Comparison of ENCODE assay signal across 9 mouse cellular contexts in the genomic region with DNA sequence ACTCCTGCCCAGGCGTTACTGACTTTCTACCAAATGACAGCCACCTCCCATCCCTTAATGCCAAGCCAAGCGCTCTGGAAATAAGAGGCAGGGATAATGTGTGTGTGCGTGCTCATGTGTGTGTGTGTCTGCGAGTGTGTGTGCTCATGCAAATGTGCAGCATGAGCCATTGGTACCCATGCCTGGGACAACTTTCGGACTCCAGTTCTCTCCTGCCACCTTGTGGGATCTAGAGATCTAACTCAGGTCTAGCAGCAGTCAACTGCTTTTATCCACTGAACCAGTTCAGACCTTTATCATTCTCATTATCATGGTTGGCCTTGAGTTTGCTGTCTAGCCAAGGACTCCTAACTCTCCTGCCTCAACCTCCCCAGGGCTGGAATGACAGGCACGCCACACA. TPM values are rescaled to one million over a fixed set of nuclear protein-coding genes. Genes with fewer than 3 reads are reported as not detected.
DNase-seq lines count a peak whose midpoint lies in the region; ATAC-seq and TF ChIP-seq lines count a peak whose summit lies in the region.
"Had no signal": no experiment of that assay in that cellular context is flagged by ENCODE, and none has a peak within 500 bp of the region (broad histone marks: within the 10 kb centered on the region; RNA-seq: fewer than 3 reads in every experiment).

No protein-coding gene starts in this region.

- no peak for ATAC-seq in kidney, embryonic 14.5 days (ENCODE audit: low FRiP score, low TSS enrichment)
- ATAC-seq in liver, embryonic 13.5 days (ENCODE audit: low read depth), result no peak

- 37% methylated on average over 6 of the region's 6 CpGs for WGBS in kidney, embryonic 14.5 days
- WGBS in liver, embryonic 13.5 days (ENCODE audit: insufficient replicate concordance), result 63% methylated on average over 6 of the region's 6 CpGs

- peak; percentile 44 for TF ChIP-seq CTCF in cortical plate, adult 2 months (IDR thresholded peaks at IDR 0.05; ENCODE audit: extremely low read depth, insufficient read depth, low read length)

- no peaks in the 10 kb centered on the region for H3K9me3 ChIP-seq in kidney, embryonic 14.5 days (ENCODE audit: control insufficient read depth, low read length)
- no peaks in the 10 kb centered on the region for H3K9me3 ChIP-seq in liver, embryonic 13.5 days (replicated peaks)

- no peaks in the 10 kb centered on the region for H3K27me3 ChIP-seq in kidney, embryonic 14.5 days (ENCODE audit: control insufficient read depth, insufficient read depth, low read length)
- H3K27me3 ChIP-seq in liver, embryonic 13.5 days, result no peaks in the 10 kb centered on the region

- no peak overlapping the region for H3K9ac ChIP-seq in kidney, embryonic 14.5 days (ENCODE audit: low read depth, low read length)
- peak overlapping the region; percentile 31; the same call in 1 of the 2 replicates for H3K9ac ChIP-seq in liver, embryonic 13.5 days

- no peak overlapping the region for H3K4me3 ChIP-seq in kidney, embryonic 14.5 days (ENCODE audit: low read length)
- H3K4me3 ChIP-seq in cortical plate, adult 2 months (ENCODE audit: insufficient read depth, low read length), result no peak overlapping the region
- H3K4me3 ChIP-seq in liver, embryonic 13.5 days (replicated peaks), result peak overlapping the region; percentile 82; the same call in 1 of the 2 replicates

- peaks cover 10% of the 10 kb centered on the region; the same call in 1 of the 2 replicates for H3K4me1 ChIP-seq in kidney, embryonic 14.5 days (ENCODE audit: control insufficient read depth, insufficient read depth, low read length)
- peaks cover 5% of the 10 kb centered on the region for H3K4me1 ChIP-seq in cortical plate, adult 2 months (ENCODE audit: control insufficient read depth, insufficient read depth, low read length)
- H3K4me1 ChIP-seq in liver, embryonic 13.5 days (replicated peaks), result peaks cover 57% of the 10 kb centered on the region

- DNase-seq in adrenal gland, adult (ENCODE audit: inconsistent age in 2 of 2, low spot score in 1 of 2), result peak; percentile 27 to 66
- DNase-seq in adrenal gland, adult 18-20 months (ENCODE audit: low spot score in 2 of 2), result no peak
- peak; percentile 48 for DNase-seq in kidney, postnatal 10 days
- no peak for DNase-seq in liver, embryonic 13.5 days
- no peak for DNase-seq in left cerebral cortex, adult 8-10 months (ENCODE audit: low spot score in 2 of 2)
- DNase-seq in heart, adult 18-20 months, result no peak
- DNase-seq: heart, postnatal 10 days had no signal

- peaks cover 22% of the 10 kb centered on the region for H3K36me3 ChIP-seq in kidney, embryonic 14.5 days (ENCODE audit: control insufficient read depth, insufficient read depth, low read length)
- peaks cover 31% of the 10 kb centered on the region for H3K36me3 ChIP-seq in liver, embryonic 13.5 days

- TF ChIP-seq POLR2A in cortical plate, adult 2 months (IDR thresholded peaks at IDR 0.05; ENCODE audit: extremely low read depth, insufficient read depth, low read length), result no peak

- H3K4me2 ChIP-seq in kidney, embryonic 14.5 days (replicated peaks; ENCODE audit: low read depth, low read length), result no peak overlapping the region
- H3K4me2 ChIP-seq in liver, embryonic 13.5 days, result peak overlapping the region; percentile 90

- no peak overlapping the region for H3K27ac ChIP-seq in kidney, embryonic 14.5 days (ENCODE audit: low read depth, low read length)
- H3K27ac ChIP-seq in cortical plate, adult 2 months (ENCODE audit: insufficient read depth, low read length), result no peak overlapping the region
- H3K27ac ChIP-seq in liver, embryonic 13.5 days, result no peak overlapping the region

RNA-seq across cellular contexts. Expression of a gene that starts 1.1 kb away (rescaled TPM):
- total RNA-seq in adrenal gland, adult 18-20 months (2021), result 100 to 1,000 TPM; 294 to 370 TPM
- polyA plus RNA-seq in kidney, embryonic 14.5 days (2014; fragmentation: Nextera tagmentation; extraction: Ambion mirVana), result 382 and 390 TPM in 2 replicates
- polyA plus RNA-seq in cortical plate, adult 2 months (2012; rRNA removed), result 417 and 424 TPM in 2 replicates
- 241 and 294 TPM in 2 replicates for polyA plus RNA-seq in liver, embryonic 13.5 days (2015; fragmentation: Nextera tagmentation; extraction: Ambion mirVana)
- total RNA-seq in left cerebral cortex, adult 8-10 months (2022), result 100 to 1,000 TPM; 214 to 225 (median 218) TPM
- 1,000 to 10,000 TPM; 1,019 to 1,055 TPM for total RNA-seq in heart, adult 18-20 months (2021)

RNA-seq across cellular contexts. Expression of a gene that starts 13.0 kb away (rescaled TPM):
- total RNA-seq in adrenal gland, adult 18-20 months (2021), result 100 to 1,000 TPM; 146 to 236 TPM
- polyA plus RNA-seq in kidney, embryonic 14.5 days (2014; fragmentation: Nextera tagmentation; extraction: Ambion mirVana), result 30.2 and 33.6 TPM in 2 replicates
- 43.9 and 59.6 TPM in 2 replicates for polyA plus RNA-seq in cortical plate, adult 2 months (2012; rRNA removed)
- 53.5 and 57.2 TPM in 2 replicates for polyA plus RNA-seq in liver, embryonic 13.5 days (2015; fragmentation: Nextera tagmentation; extraction: Ambion mirVana)
- total RNA-seq in left cerebral cortex, adult 8-10 months (2022), result 10 to 100 TPM; 28.8 to 33.6 (median 31.1) TPM
- total RNA-seq in heart, adult 18-20 months (2021), result 10 to 100 TPM in 1 of 2 experiments, 1 to 10 TPM in 1; 8.9 to 14.8 TPM

RNA-seq across cellular contexts. Expression of a gene that starts 13.4 kb away (rescaled TPM):
- total RNA-seq in adrenal gland, adult 18-20 months (2021), result 100 to 1,000 TPM in 1 of 2 experiments, 10 to 100 TPM in 1; 90.2 to 100 TPM
- polyA plus RNA-seq in kidney, embryonic 14.5 days (2014; fragmentation: Nextera tagmentation; extraction: Ambion mirVana), result 45.8 and 56.9 TPM in 2 replicates
- 65.4 and 70.8 TPM in 2 replicates for polyA plus RNA-seq in cortical plate, adult 2 months (2012; rRNA removed)
- polyA plus RNA-seq in liver, embryonic 13.5 days (2015; fragmentation: Nextera tagmentation; extraction: Ambion mirVana), result 33.5 and 34.7 TPM in 2 replicates
- total RNA-seq in left cerebral cortex, adult 8-10 months (2022), result 10 to 100 TPM; 76.4 to 90.1 (median 83.5) TPM
- 10 to 100 TPM; 46.9 to 58.8 TPM for total RNA-seq in heart, adult 18-20 months (2021)

RNA-seq across cellular contexts. Expression of a gene that starts 21.6 kb away (rescaled TPM):
- total RNA-seq in adrenal gland, adult 18-20 months (2021), result 10 to 100 TPM; 17.4 to 18.4 TPM
- polyA plus RNA-seq in kidney, embryonic 14.5 days (2014; fragmentation: Nextera tagmentation; extraction: Ambion mirVana), result 64.4 and 65.1 TPM in 2 replicates
- polyA plus RNA-seq in cortical plate, adult 2 months (2012; rRNA removed), result 36.9 and 37.1 TPM in 2 replicates
- polyA plus RNA-seq in liver, embryonic 13.5 days (2015; fragmentation: Nextera tagmentation; extraction: Ambion mirVana), result 26.1 and 26.5 TPM in 2 replicates
- total RNA-seq in left cerebral cortex, adult 8-10 months (2022), result 10 to 100 TPM; 41.9 to 51.7 (median 44.1) TPM
- 10 to 100 TPM; 11.4 to 14.2 TPM for total RNA-seq in heart, adult 18-20 months (2021)

RNA-seq across cellular contexts. Expression of a gene that starts 44.4 kb away (rescaled TPM):
- 1,000 to 10,000 TPM; 1,162 to 1,195 TPM for total RNA-seq in adrenal gland, adult 18-20 months (2021)
- polyA plus RNA-seq in kidney, embryonic 14.5 days (2014; fragmentation: Nextera tagmentation; extraction: Ambion mirVana), result 1,166 and 1,350 TPM in 2 replicates
- 2,242 and 2,263 TPM in 2 replicates for polyA plus RNA-seq in cortical plate, adult 2 months (2012; rRNA removed)
- 792 and 836 TPM in 2 replicates for polyA plus RNA-seq in liver, embryonic 13.5 days (2015; fragmentation: Nextera tagmentation; extraction: Ambion mirVana)
- 1,000 to 10,000 TPM in 1 of 4 experiments, 100 to 1,000 TPM in 3; 922 to 1,007 (median 961) TPM for total RNA-seq in left cerebral cortex, adult 8-10 months (2022)
- 100 to 1,000 TPM; 745 to 872 TPM for total RNA-seq in heart, adult 18-20 months (2021)

Comparison
In these comparisons a context has a peak if more than half of its experiments do, and no peak if none do; other contexts are left out.
1. DNase-seq: peak in adrenal gland, adult (2 of 2) and kidney, postnatal 10 days (single experiment); none in adrenal gland, adult 18-20 months (0 of 2), liver, embryonic 13.5 days (single experiment), left cerebral cortex, adult 8-10 months (0 of 2) and heart, adult 18-20 months (0 of 2).
2. RNA of a gene that starts 13.0 kb away (total RNA-seq): 146 to 236 TPM in adrenal gland, adult 18-20 months; 28.8 to 33.6 TPM in left cerebral cortex, adult 8-10 months and 8.9 to 14.8 TPM in heart, adult 18-20 months; every median in the first group is over 4 times any median in the second.